Mouse (Mus musculus) embryonic facial prominence, embryonic 13.5 days (tissue): Measurements from ENCODE around the gene Tlcd1. TPM values are rescaled to one million over a fixed set of nuclear protein-coding genes. Genes with fewer than 3 reads are reported as not detected.

Source experiments
- ATAC-seq: fragments of 200-750 bp; cut with Nextera tagmentation; 2 replicates; pipeline ENCODE4 v1.8.0; 2017; ENCODE audit warnings: low read depth; ENCODE audit not compliant: insufficient number of reproducible peaks, insufficient read depth, low FRiP score, low TSS enrichment
- H3K27ac ChIP-seq: fragments of 300-500 bp; sonication (generic); 2 replicates; pipeline ENCODE4 v1.5.1; 2015; ENCODE audit warnings: moderate library complexity, mild to moderate bottlenecking, inconsistent platforms
- H3K27me3 ChIP-seq: fragments of 300-500 bp; sonication (generic); 2 replicates; pipeline ENCODE4 v1.6.1; 2015; ENCODE audit warnings: mild to moderate bottlenecking, inconsistent platforms
- H3K36me3 ChIP-seq: fragments of 300-500 bp; sonication (generic); 2 replicates; pipeline ENCODE4 v1.6.1; 2015; ENCODE audit warnings: mild to moderate bottlenecking, inconsistent platforms
- H3K4me1 ChIP-seq: fragments of 300-500 bp; sonication (generic); 2 replicates; pipeline ENCODE4 v1.6.1; 2015; ENCODE audit warnings: inconsistent platforms
- H3K4me2 ChIP-seq: fragments of 300-500 bp; sonication (generic); 2 replicates; pipeline ENCODE4 v1.6.1; 2015; ENCODE audit warnings: moderate library complexity, mild to moderate bottlenecking, inconsistent platforms
- H3K4me3 ChIP-seq: fragments of 300-500 bp; sonication (generic); 2 replicates; pipeline ENCODE4 v1.5.1; 2015; ENCODE audit warnings: mild to moderate bottlenecking, inconsistent platforms
- H3K9ac ChIP-seq: fragments of 300-500 bp; sonication (generic); 2 replicates; pipeline ENCODE4 v1.6.1; 2015; ENCODE audit warnings: mild to moderate bottlenecking, inconsistent platforms
- H3K9me3 ChIP-seq: fragments of 300-500 bp; sonication (generic); 2 replicates; pipeline ENCODE4 v1.6.1; 2016; ENCODE audit warnings: inconsistent platforms
- WGBS: fragments of 180-500 bp; shearing (Covaris S2); methylation state at CpG from one replicate; pipeline ENCODE4 v1.1.7; 2015; ENCODE audit warnings: mixed read lengths; 5-methylcytosine and 5-hydroxymethylcytosine counted together
- polyA plus RNA-seq: library from polyadenylated mRNA; unstranded; fragments of >200 nt; fragmentation: Nextera tagmentation; extraction: Ambion mirVana; gene quantifications from 2 replicates; pipeline ENCODE4 v1.2.1, GENCODE M21; 2015

The Tlcd1 gene
- polyA plus RNA-seq, 1 experiment from 2014 or later: 15.4 TPM

- 41% methylated on average over 4 of the region's 4 CpGs for WGBS
- Histone ChIP-seq H3K27me3 (no peaks in the 10 kb centered on the region), H3K9me3 (no peaks in the 10 kb centered on the region), H3K27ac (peak overlapping the region; percentile 99), H3K4me1 (peaks cover 49% of the 10 kb centered on the region), H3K9ac (no peak overlapping the region; the same call in 1 of the 2 replicates), H3K4me3 (peak overlapping the region; percentile 91; the same call in 1 of the 2 replicates), H3K36me3 (peaks cover 64% of the 10 kb centered on the region), H3K4me2 (peak overlapping the region; percentile 76)
- no peak for ATAC-seq
Observed at GRCm38 (mm10) chr11:78161968-78162367, 14.5 kb upstream of the Tlcd1 start.

DNA sequence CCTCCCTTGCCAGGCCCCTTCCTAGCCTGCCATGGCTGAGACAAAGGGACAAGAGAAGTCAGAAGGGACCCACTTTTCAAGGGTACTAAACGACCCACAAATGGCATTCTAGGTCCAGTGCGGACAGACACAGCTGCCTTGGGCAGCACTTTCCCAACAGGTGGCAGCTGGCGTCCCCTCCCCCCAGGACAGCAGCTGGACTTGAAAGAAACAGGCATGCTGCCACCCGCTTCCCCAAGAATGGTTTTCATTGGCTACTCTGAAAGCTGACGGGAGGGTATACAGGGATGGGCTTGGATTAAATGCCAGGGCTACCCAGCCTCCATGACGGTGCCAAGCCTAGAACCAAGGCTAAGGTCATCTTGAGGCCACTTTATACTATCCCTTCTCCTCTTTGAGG, 14.0 kb upstream of the Tlcd1 start:
- H3K9ac ChIP-seq: peak overlapping the region; percentile 96
- peak overlapping the region; percentile 91 for H3K4me3 ChIP-seq
- no peak for ATAC-seq
- no peaks in the 10 kb centered on the region for H3K27me3 ChIP-seq
- H3K27ac ChIP-seq: peak overlapping the region; percentile 99
- peaks cover 49% of the 10 kb centered on the region for H3K4me1 ChIP-seq
- H3K4me2 ChIP-seq: peak overlapping the region; percentile 76
- no peaks in the 10 kb centered on the region for H3K9me3 ChIP-seq
- 51% methylated on average over 6 of the region's 6 CpGs for WGBS
- peaks cover 59% of the 10 kb centered on the region for H3K36me3 ChIP-seq

DNA sequence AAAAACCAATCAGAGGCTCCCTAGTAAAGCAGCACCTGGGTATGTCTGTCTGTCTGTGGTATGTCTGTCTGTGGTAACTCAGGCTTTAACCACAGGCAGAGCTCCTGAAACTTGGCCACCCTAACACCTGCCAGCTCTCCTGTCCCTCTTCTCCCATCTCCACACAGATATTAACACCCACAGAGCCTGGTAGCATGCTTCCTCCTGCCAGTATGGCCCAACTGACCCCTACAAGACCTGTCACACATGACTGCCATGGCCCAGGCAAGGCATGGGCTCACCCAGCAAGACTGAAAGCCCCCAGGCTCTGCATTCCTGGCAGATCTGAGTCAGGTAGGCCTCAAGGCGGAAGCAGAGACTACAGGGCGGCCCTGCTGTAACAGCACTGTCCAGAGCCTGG, 13.5 kb upstream of the Tlcd1 start:
- Histone ChIP-seq H3K36me3 (peaks cover 54% of the 10 kb centered on the region), H3K4me1 (peaks cover 49% of the 10 kb centered on the region), H3K9ac (peak overlapping the region; percentile 96), H3K9me3 (no peaks in the 10 kb centered on the region), H3K27me3 (no peaks in the 10 kb centered on the region), H3K4me2 (peak overlapping the region; percentile 76), H3K27ac (peak overlapping the region; percentile 99), H3K4me3 (peak overlapping the region; percentile 91)
- 33% methylated on average over 2 of the region's 2 CpGs for WGBS
- ATAC-seq: no peak

GRCm38 (mm10) chr11:78163681-78164603, 12.6 kb upstream of the Tlcd1 start:
- no peaks in the 10 kb centered on the region for H3K9me3 ChIP-seq
- peak overlapping the region; percentile 76 for H3K4me2 ChIP-seq
- H3K27me3 ChIP-seq: no peaks in the 10 kb centered on the region
- H3K4me3 ChIP-seq: peak overlapping the region; percentile 91
- ATAC-seq: peak; percentile 50
- under 1% methylated on average over 22 of the region's 22 CpGs for WGBS
- peaks cover 47% of the 10 kb centered on the region for H3K4me1 ChIP-seq
- peak overlapping the region; percentile 96 for H3K9ac ChIP-seq
- H3K27ac ChIP-seq: peak overlapping the region; percentile 99
- peaks cover 45% of the 10 kb centered on the region for H3K36me3 ChIP-seq

- peak overlapping the region; percentile 76 for H3K4me2 ChIP-seq
- H3K9me3 ChIP-seq: no peaks in the 10 kb centered on the region
- H3K9ac ChIP-seq: peak overlapping the region; percentile 96
- H3K4me1 ChIP-seq: peaks cover 46% of the 10 kb centered on the region
- no peaks in the 10 kb centered on the region for H3K27me3 ChIP-seq
- peaks cover 40% of the 10 kb centered on the region for H3K36me3 ChIP-seq
- WGBS: under 1% methylated on average over 14 of the region's 14 CpGs
- peak overlapping the region; percentile 91 for H3K4me3 ChIP-seq
- ATAC-seq: no peak
- peak overlapping the region; percentile 99 for H3K27ac ChIP-seq
Observed at GRCm38 (mm10) chr11:78164604-78164923, 11.9 kb upstream of the Tlcd1 start.

DNA sequence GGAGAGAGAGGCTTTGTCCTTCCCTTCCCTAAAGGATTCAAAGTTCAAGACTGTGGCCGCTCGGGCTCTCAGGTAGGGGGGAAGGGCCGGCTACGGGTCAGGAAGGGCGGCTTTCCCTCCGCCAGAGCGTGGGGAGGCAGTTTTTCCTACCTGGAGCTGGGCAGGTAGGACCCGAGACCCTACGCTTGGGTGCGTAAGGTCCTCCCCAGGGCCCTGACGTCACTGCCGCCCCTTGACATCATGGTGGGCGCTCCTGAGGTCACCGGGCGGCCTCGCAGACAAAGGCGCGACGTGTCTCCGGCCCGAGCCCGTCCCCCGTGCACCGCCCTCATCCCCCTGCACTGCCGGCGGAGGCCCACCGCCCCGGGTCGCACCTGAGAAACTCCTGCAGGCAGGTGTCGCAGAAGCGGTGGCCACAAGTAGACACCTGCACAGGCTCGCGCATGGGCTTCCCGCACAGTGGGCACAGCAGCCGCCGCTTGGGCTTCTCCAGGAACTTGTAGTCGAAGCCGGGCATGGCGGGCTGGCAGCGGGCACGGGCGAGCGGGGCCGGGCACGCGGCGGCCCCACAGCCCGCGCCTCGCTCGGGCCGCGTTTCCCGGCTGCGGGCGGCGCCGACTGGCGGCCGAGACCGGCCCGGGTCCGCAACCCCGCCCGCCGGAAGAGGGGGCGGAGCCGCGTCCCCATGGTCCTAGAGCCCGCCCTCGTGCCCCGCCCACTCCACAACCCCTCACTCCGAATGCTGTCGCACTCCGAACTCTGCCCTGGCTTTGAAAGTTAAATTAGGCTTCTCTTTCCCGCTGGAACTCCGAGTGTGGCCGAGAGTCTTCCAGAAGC, 11.4 kb upstream of the Tlcd1 start, which contains the start of gene Traf4:
TSS of gene Traf4 (minus strand) at position 666 of the 837 bp plus-strand sequence.
- H3K9ac ChIP-seq: peak within 1 kb of the TSS; percentile 96
- H3K9me3 ChIP-seq: no peaks in the 10 kb centered on the region
- no peaks in the 10 kb centered on the region for H3K27me3 ChIP-seq
- H3K27ac ChIP-seq: peak within 1 kb of the TSS; percentile 99
- peak; percentile 69 for ATAC-seq
- peak within 1 kb of the TSS; percentile 76 for H3K4me2 ChIP-seq
- under 1% methylated on average over 66 of the region's 78 CpGs for WGBS
- H3K4me3 ChIP-seq: peak within 1 kb of the TSS; percentile 91
- H3K36me3 ChIP-seq: peaks cover 34% of the 10 kb centered on the region
- peaks cover 46% of the 10 kb centered on the region for H3K4me1 ChIP-seq

GRCm38 (mm10) chr11:78165761-78166109, 10.8 kb upstream of the Tlcd1 start:
- Histone ChIP-seq H3K27ac (peak overlapping the region; percentile 99), H3K9me3 (no peaks in the 10 kb centered on the region), H3K36me3 (peaks cover 28% of the 10 kb centered on the region), H3K9ac (peak overlapping the region; percentile 96), H3K27me3 (no peaks in the 10 kb centered on the region), H3K4me1 (peaks cover 42% of the 10 kb centered on the region), H3K4me2 (peak overlapping the region; percentile 76), H3K4me3 (peak overlapping the region; percentile 91)
- ATAC-seq: no peak
- WGBS: 3% methylated on average over 16 of the region's 16 CpGs

DNA sequence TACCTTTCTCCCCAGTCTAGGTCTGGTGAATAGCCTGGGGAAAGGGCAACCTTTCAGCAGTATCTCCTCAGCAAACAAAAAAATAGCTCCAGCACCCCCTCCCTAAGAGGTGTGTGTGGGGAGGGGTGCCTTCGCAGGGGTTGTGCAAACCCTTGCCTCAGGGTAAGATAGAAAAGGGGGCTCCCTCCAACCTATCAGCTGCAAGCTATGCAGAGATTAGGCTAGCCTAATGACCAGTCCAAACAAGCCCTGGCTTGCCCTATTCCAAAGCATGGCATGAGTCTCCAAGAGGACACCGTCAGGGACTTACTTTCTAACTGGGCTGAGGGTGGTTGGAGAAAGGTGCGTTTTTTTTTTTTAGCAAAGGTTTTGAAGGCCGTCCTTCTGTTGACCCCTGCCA, 10.3 kb upstream of the Tlcd1 start:
- Histone ChIP-seq H3K9ac (peak overlapping the region; percentile 96), H3K4me2 (peak overlapping the region; percentile 76), H3K36me3 (peaks cover 24% of the 10 kb centered on the region), H3K4me3 (peak overlapping the region; percentile 91), H3K9me3 (no peaks in the 10 kb centered on the region), H3K27me3 (no peaks in the 10 kb centered on the region), H3K27ac (peak overlapping the region; percentile 99), H3K4me1 (peaks cover 40% of the 10 kb centered on the region)
- ATAC-seq: no peak
- WGBS: 36% methylated on average over 4 of the region's 4 CpGs

DNA sequence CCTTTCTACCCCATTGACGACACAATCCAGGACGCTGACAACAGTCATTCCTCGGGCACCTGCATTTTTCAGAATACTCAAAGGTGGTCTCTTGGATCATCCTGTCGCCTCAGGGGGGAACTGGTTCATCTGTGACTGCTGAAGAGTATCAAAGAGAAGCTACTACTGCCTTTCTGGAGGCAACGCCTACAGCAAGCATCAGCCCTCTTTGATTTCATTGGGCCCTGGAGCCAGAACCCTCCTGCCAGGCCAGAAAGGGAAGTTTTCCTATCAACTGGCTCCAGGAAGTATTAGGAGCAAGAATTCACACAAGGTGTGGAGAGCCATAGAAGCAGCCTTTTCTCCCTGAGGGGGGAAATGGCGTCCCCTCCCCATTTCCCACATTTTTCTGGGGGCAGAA, 9.9 kb upstream of the Tlcd1 start:
- peak overlapping the region; percentile 91; the same call in 1 of the 2 replicates for H3K4me3 ChIP-seq
- H3K9me3 ChIP-seq: no peaks in the 10 kb centered on the region
- H3K36me3 ChIP-seq: peaks cover 19% of the 10 kb centered on the region
- no peaks in the 10 kb centered on the region for H3K27me3 ChIP-seq
- 46% methylated on average over 6 of the region's 6 CpGs for WGBS
- no peak overlapping the region for H3K9ac ChIP-seq
- H3K27ac ChIP-seq: no peak overlapping the region; the same call in 1 of the 2 replicates
- no peak for ATAC-seq
- peaks cover 38% of the 10 kb centered on the region for H3K4me1 ChIP-seq
- H3K4me2 ChIP-seq: no peak overlapping the region

- Histone ChIP-seq H3K27me3 (no peaks in the 10 kb centered on the region), H3K4me1 (peaks cover 32% of the 10 kb centered on the region), H3K9ac (no peak overlapping the region), H3K27ac (no peak overlapping the region), H3K4me3 (no peak overlapping the region), H3K4me2 (no peak overlapping the region), H3K9me3 (no peaks in the 10 kb centered on the region), H3K36me3 (peaks cover 18% of the 10 kb centered on the region)
- WGBS: 82% methylated on average over 14 of the region's 14 CpGs
- ATAC-seq: no peak
Observed at GRCm38 (mm10) chr11:78167257-78167959, 9.1 kb upstream of the Tlcd1 start.
